Mouse (Mus musculus) C2C12 (cell line): ENCODE results near the gene 1810037I17Rik.

Experiments
- CTCF ChIP-seq: IDR thresholded peaks from one replicate; pipeline ENCODE4 v1.5.1; 2011; ENCODE audit not compliant: control insufficient read depth, insufficient read depth, insufficient read length
- MYOD1 ChIP-seq: IDR thresholded peaks from one replicate; pipeline ENCODE4 v1.6.1; 2011; ENCODE audit warnings: low read depth; ENCODE audit not compliant: control insufficient read depth, insufficient read length
- USF1 ChIP-seq: IDR thresholded peaks from one replicate; pipeline ENCODE4 v1.6.1; 2011; ENCODE audit warnings: low read depth, mild to moderate bottlenecking, control low read depth, moderate library complexity

DNA sequence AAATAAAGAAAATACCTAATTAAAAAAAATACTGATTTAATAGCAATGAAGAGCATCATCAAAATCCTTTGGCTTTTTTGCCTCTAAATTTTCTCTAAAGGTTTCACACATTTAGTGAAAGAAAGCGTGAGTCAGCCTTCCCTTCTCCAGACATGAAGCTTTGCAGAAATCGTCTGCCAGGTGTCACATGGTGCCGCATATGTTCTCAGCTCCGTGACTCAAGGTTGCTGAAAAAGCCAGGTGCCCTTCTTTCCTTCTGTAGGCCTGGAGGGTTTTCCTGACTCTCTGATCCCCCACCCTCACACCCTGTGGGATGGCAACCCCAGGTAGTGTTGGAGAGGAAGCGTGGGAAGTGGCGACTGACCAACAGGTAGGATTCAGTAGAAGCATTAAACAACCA lies 5.7 kb downstream of the 1810037I17Rik start:
- TF ChIP-seq CTCF (no peak), USF1 (no peak), MYOD1 (no peak)
